Mouse (Mus musculus) lung, adult 2 months (tissue): ENCODE measurements around the gene Sox18.

Experiments used
- CTCF ChIP-seq: fragments of 200-500 bp; IDR thresholded peaks from 2 replicates; pipeline ENCODE4 v1.5.1; 2011; ENCODE audit warnings: mild to moderate bottlenecking, low read length, control low read depth; ENCODE audit not compliant: insufficient read depth
- POLR2A ChIP-seq: fragments of 200-500 bp; IDR thresholded peaks from 2 replicates; pipeline ENCODE4 v1.6.1; 2011; ENCODE audit warnings: low read depth, mild to moderate bottlenecking, control low read depth, low read length, borderline replicate concordance; ENCODE audit errors: extremely low read depth

DNA sequence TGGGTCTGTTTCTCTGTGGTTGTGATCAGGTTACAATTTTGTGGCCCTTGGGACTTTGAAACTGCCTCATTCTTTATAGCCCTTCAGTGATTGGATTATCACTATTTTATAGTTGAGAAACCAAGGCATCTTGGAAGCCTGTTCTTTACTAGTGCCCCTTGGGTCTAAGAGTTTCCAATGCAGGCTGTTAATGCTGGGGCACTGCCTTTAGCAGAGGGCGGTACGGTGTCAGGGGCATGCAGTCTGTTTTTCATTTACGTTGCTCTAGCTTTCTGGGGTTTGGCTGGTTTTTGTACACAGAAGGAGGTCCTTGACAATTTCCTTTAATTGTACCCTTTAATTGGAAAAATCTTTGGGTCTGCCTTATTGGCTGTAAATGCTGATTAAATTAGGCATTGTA lies 25.8 kb downstream of the Sox18 start:
- TF ChIP-seq POLR2A (no peak), CTCF (no peak)
